Mouse (Mus musculus) spleen, embryonic (tissue): ENCODE results near the gene Armh3.

Experiments used
- CTCF ChIA-PET: fragments of 350-600 bp; sonication (Branson Sonifier 250); formaldehyde crosslinking; loops from one replicate; lab custom pipeline; 2022; lab: Charles Lee

Armh3 gene

GRCm38 (mm10) chr19:46035971-46036370 is 37.7 kb upstream of the Armh3 start:
- CTCF ChIA-PET = no interaction called here

GRCm38 (mm10) chr19:46033911-46034310 is 35.6 kb upstream of the Armh3 start:
- CTCF ChIA-PET = no interaction called here

- CTCF ChIA-PET = no interaction called here
Observed at GRCm38 (mm10) chr19:46032731-46033510, 34.6 kb upstream of the Armh3 start.

GRCm38 (mm10) chr19:46031689-46032432 is 33.6 kb upstream of the Armh3 start:
- CTCF ChIA-PET = no interaction called here

GRCm38 (mm10) chr19:46030196-46030983 is 32.1 kb upstream of the Armh3 start:
- CTCF ChIA-PET = interaction anchor here (0.6 kb wide), 1 partner anchor 10 kb away, joined by 6 read pairs; no protein-coding TSS in a partner anchor

GRCm38 (mm10) chr19:46029652-46030051 is 31.4 kb upstream of the Armh3 start:
- CTCF ChIA-PET = interaction anchor here (0.7 kb wide), 1 partner anchor 22 kb away, joined by 10 read pairs; no protein-coding TSS in a partner anchor

GRCm38 (mm10) chr19:46028747-46029320 is 30.5 kb upstream of the Armh3 start:
- CTCF ChIA-PET = no interaction called here

GRCm38 (mm10) chr19:46026567-46026966 is 28.3 kb upstream of the Armh3 start:
- CTCF ChIA-PET = interaction anchor here (0.6 kb wide), 1 partner anchor 13 kb away, joined by 3 read pairs; no protein-coding TSS in a partner anchor

GRCm38 (mm10) chr19:46024959-46025358 is 26.7 kb upstream of the Armh3 start:
- CTCF ChIA-PET = no interaction called here

GRCm38 (mm10) chr19:46016023-46016422 is 17.7 kb upstream of the Armh3 start:
- CTCF ChIA-PET = no interaction called here

- CTCF ChIA-PET = interaction anchor here (0.6 to 0.7 kb wide), 5 partner anchors 12 to 225 kb away, joined by 3 to 5 read pairs (median 3); no protein-coding TSS in a partner anchor
Observed at GRCm38 (mm10) chr19:46014572-46015178, 16.4 kb upstream of the Armh3 start.

- CTCF ChIA-PET = no interaction called here
Observed at GRCm38 (mm10) chr19:46005680-46006079, 7.4 kb upstream of the Armh3 start.

- CTCF ChIA-PET = no interaction called here
Observed at GRCm38 (mm10) chr19:46004814-46005466, 6.7 kb upstream of the Armh3 start.

GRCm38 (mm10) chr19:46003371-46004226 is 5.3 kb upstream of the Armh3 start, which contains the start of gene Hps6:
Hps6 (plus strand) TSS chr19:46003508.
- CTCF ChIA-PET = interaction anchor here (0.6 kb wide), 1 partner anchor 11 kb away, joined by 4 read pairs; no protein-coding TSS in a partner anchor

GRCm38 (mm10) chr19:46002279-46002678 is 4.0 kb upstream of the Armh3 start:
- CTCF ChIA-PET = no interaction called here

GRCm38 (mm10) chr19:45999378-45999777 is 1.1 kb upstream of the Armh3 start:
- CTCF ChIA-PET = no interaction called here

GRCm38 (mm10) chr19:45998694-45999217 is 468 bp upstream of the Armh3 start:
- CTCF ChIA-PET = interaction anchor here (0.6 to 0.7 kb wide), 2 partner anchors 12 to 223 kb away, joined by 12 to 14 read pairs; no protein-coding TSS in a partner anchor

- CTCF ChIA-PET = no interaction called here
Observed at GRCm38 (mm10) chr19:45997365-45997764, 923 bp downstream of the Armh3 start.
